Mouse (Mus musculus): ENCODE measurements around the gene Zfp799.
"Not testable (repeated sequence)": the region's sequence is repeated elsewhere in the genome, so short reads cannot be mapped to it uniquely, and the experiment has no call there.

Gene Zfp799

GRCm38 (mm10) chr17:32829540-32830417 is at the start of gene Zfp799:
Zfp799 (minus strand) TSS chr17:32830261.
- DNase-seq (ENCODE audit: low read depth, low spot score) = peak; percentile 91

- DNase-seq (ENCODE audit: low read depth, low spot score) = no peak
Observed at GRCm38 (mm10) chr17:32878773-32879172, 48.7 kb upstream of the Zfp799 start.

- DNase-seq (ENCODE audit: low read depth, low spot score) = no peak
Observed at GRCm38 (mm10) chr17:32877471-32878171, 47.6 kb upstream of the Zfp799 start.

GRCm38 (mm10) chr17:32872696-32873095 is 42.6 kb upstream of the Zfp799 start:
- peak; percentile 21 for DNase-seq (ENCODE audit: low read depth, low spot score)

- DNase-seq (ENCODE audit: low read depth, low spot score) = no peak
Observed at GRCm38 (mm10) chr17:32872091-32872490, 42.0 kb upstream of the Zfp799 start.

GRCm38 (mm10) chr17:32871483-32871882 is 41.4 kb upstream of the Zfp799 start:
- DNase-seq (ENCODE audit: low read depth, low spot score) = no peak

GRCm38 (mm10) chr17:32867266-32867665 is 37.2 kb upstream of the Zfp799 start:
- DNase-seq (ENCODE audit: low read depth, low spot score) = not testable (repeated sequence)

GRCm38 (mm10) chr17:32856713-32857112 is 26.7 kb upstream of the Zfp799 start:
- not testable (repeated sequence) for DNase-seq (ENCODE audit: low read depth, low spot score)

- DNase-seq (ENCODE audit: low read depth, low spot score) = no peak
Observed at GRCm38 (mm10) chr17:32851581-32851980, 21.5 kb upstream of the Zfp799 start.

GRCm38 (mm10) chr17:32841388-32841787 is 11.3 kb upstream of the Zfp799 start:
- DNase-seq (ENCODE audit: low read depth, low spot score) = no peak

GRCm38 (mm10) chr17:32839083-32839802 is 9.2 kb upstream of the Zfp799 start:
- no peak for DNase-seq (ENCODE audit: low read depth, low spot score)

GRCm38 (mm10) chr17:32830418-32830782 is 339 bp upstream of the Zfp799 start:
- DNase-seq (ENCODE audit: low read depth, low spot score) = no peak

GRCm38 (mm10) chr17:32816074-32816784 is 13.8 kb downstream of the Zfp799 start:
- DNase-seq (ENCODE audit: low read depth, low spot score) = no peak

- no peak for DNase-seq (ENCODE audit: low read depth, low spot score)
Observed at GRCm38 (mm10) chr17:32814136-32814535, 15.9 kb downstream of the Zfp799 start.

- DNase-seq (ENCODE audit: low read depth, low spot score) = no peak
Observed at GRCm38 (mm10) chr17:32810648-32811047, 19.4 kb downstream of the Zfp799 start.

GRCm38 (mm10) chr17:32809544-32810374 is 20.3 kb downstream of the Zfp799 start, which contains the start of gene Zfp811:
Zfp811 (minus strand) TSS chr17:32809931.
- DNase-seq (ENCODE audit: low read depth, low spot score) = peak; percentile 71

GRCm38 (mm10) chr17:32808921-32809320 is 21.1 kb downstream of the Zfp799 start:
- no peak for DNase-seq (ENCODE audit: low read depth, low spot score)

GRCm38 (mm10) chr17:32789244-32789643 is 40.8 kb downstream of the Zfp799 start:
- no peak for DNase-seq (ENCODE audit: low read depth, low spot score)

GRCm38 (mm10) chr17:32788576-32788975 is 41.5 kb downstream of the Zfp799 start:
- no peak for DNase-seq (ENCODE audit: low read depth, low spot score)

GRCm38 (mm10) chr17:32788094-32788559 is 41.9 kb downstream of the Zfp799 start, which contains the start of gene Zfp871:
Zfp871 (minus strand) TSS chr17:32788287.
- peak; percentile 98 for DNase-seq (ENCODE audit: low read depth, low spot score)
